Mouse (Mus musculus): ENCODE measurements at regions not wholly inside any gene's neighbourhood (a gene's known extent, or its start where the extent isn't known, plus 50 kb on each side); places are given as distances from the start of the nearest gene placed in this dataset.
"Not testable (repeated sequence)": the region's sequence is repeated elsewhere in the genome, so short reads cannot be mapped to it uniquely, and the experiment has no call there.

DNA sequence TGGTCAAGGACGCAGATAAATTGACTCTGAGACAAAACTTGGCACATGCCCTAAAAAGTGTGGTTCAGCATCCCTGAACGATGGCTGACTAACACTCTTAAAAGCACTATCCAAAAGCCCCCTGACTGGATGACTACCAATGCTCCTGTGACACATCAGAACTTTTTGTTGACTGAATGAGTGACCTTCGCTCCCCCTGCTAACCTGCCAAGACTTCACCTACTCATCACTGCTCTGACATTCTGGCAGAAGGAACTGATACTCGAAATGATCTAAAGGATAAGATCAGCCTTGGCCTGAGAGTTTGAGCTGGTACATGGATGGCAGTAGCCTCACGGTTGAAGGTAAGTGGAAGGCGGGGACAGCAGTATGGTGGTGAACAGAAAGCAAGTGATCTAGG, 62.4 kb upstream of the Tgm3 start:
- DNase-seq; intact Hi-C loops (cut with DNase I): not testable (repeated sequence)

- DNase-seq: no peak
- intact Hi-C loops (cut with DNase I): no loop called here
Measured at GRCm38 (mm10) chr2:129952486-129952885, 59.7 kb upstream of the Tgm3 start.

GRCm38 (mm10) chr2:129955260-129955691, 56.9 kb upstream of the Tgm3 start:
- peak; percentile 12 to 23 for DNase-seq
- intact Hi-C loops (cut with DNase I): no loop called here

DNA sequence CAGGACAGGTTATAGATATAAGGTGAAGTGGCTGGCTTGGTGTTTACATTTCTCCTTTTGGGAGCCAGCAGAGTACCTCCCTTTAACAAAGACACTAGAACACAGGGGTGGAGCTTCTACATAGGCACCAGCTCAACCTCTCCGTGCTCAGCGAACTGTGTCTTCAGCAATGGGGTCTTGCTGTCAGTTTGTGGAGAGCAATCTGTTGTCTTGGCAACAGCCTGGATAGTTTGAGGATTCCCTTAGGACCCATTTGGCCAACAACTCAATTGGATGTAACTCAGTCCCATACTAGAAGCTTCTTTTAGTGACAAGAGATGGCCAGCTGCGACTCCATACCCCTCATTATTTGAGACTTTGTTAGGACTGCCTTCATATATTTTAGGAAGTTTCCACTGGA, 54.0 kb upstream of the Tgm3 start:
- intact Hi-C loops (cut with DNase I): no loop called here
- DNase-seq: peak in 1 of 2 experiments; percentile 5

DNA sequence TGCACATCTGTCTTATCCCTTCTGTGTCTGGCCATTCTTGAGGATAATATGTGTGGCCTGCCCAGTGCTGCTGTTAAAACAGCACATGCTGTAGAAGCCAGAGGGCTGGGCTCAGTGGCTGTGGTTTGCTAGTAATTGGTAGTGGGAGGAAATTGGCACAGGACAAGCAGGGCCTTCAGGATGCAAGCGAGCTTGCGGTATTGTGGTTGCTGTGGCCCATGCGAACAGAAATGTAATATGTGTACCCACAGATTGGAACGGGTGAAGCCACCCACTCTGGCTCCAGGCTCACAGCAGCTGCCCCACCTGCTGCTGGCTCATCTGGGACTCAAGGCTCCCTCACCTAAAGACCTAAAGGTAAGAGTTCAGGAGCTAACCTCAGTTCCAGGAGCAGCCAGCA, 51.8 kb upstream of the Tgm3 start:
- intact Hi-C loops (cut with DNase I): no loop called here
- no peak for DNase-seq

DNA sequence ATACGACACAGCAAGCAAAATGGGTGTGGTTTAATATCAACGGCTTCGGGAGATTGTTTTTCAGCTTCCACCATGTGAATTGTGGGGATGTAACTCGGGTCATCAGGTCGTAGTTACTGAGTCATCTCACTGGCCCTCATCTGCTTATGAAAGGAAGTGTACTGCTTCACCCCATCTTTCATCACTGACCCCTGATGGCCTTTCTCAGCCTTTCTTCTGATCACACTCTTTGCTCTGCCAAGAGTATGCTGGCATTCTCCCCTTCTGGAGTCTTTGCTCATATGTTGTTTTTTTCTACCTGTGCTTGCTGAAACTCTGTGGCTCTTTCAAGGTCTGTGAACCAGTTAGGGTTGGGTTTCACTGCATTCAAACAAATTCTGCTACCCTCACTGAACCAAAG, 50.6 kb upstream of the Tgm3 start:
- DNase-seq: no peak

More for the DNA sequence above, 50.6 kb upstream of the Tgm3 start:
- intact Hi-C loops (cut with DNase I): no loop called here

All from heart, postnatal 10 days (tissue).